Mouse (Mus musculus) bone marrow macrophage, adult 2 months (primary cell): Measurements from ENCODE around the gene Gm45521.

Experiments used
- CTCF ChIP-seq: IDR thresholded peaks from 2 replicates; pipeline ENCODE4 v1.5.1; 2012; ENCODE audit warnings: low read depth, mild to moderate bottlenecking, low read length, moderate library complexity
- POLR2A ChIP-seq: IDR thresholded peaks from 2 replicates; pipeline ENCODE4 v1.6.1; 2012; ENCODE audit warnings: mild to moderate bottlenecking, low read depth, low read length, borderline replicate concordance

DNA sequence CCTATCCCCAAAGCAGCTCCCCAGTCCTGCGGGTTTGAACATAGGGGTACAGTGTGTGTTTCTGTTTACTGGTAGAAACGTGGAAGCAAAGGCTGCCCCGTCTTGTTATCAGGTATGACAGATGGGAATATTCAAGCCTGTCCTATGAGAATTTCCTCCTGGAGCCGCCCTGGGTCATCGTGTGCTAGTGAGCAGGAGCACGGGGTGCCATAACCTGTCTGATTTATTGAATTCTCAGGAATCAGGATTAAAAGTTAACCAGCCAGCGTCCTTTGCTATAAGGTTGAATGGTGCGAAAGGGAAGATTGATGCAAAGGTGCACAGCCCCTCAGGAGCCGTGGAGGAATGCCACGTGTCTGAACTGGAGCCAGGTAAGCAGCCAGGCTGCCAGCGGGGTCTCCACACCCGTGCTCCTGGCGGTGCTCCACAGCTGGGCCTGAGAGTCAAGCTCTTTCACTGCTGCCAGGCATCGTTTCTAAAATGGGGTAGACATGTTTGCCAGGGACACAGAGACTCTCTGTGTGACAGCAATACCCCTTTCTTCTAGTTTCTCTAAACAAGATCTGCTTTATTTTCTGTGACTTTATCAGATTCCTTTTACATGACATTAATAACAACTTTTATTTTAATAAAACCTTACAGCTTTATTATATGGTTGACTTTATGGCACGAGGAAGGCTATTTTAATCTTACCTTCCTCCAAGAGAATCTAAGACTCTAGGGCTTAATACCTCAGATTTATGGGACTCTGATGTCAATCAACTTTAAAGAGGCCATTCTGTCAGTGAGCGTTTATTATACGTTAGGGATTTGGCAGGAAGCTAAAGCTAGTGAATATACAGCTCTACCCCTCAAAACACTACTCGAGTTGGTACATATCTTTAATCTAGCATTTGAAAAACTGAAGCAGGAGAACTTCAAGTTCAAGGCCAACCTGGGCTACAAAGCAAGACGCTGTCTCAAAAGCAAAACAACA, 18.0 kb upstream of the Gm45521 start:
- TF ChIP-seq POLR2A, result no peak
- TF ChIP-seq CTCF, result no peak
